Mouse (Mus musculus): ENCODE measurements around the gene Bnip1.

Gene Bnip1

DNA sequence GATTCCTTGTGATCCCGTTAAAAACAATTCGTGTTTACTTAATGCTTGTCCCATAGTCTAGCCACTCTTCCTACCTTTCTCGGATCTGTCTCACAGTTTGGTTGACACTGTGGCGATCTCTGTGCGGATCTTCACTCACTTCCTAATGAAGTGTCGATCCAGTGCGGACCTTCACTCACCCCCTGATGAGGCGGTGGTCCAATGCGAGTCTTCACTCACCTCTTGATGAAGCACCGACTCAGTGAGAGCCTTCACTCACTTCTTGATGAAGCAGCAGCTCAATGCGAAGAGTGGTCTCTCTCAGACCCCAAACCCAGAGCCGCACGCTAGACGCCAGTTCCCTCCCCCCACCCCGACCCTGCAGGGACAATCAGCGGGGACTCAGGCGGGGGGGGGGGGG is 45.3 kb downstream of the Bnip1 start:
- Histone ChIP-seq H3K27me3 (ENCODE audit: control insufficient read depth, insufficient read depth, low read length, poor library complexity, severe bottlenecking) (peaks cover 2% of the 10 kb centered on the region; the same call in 1 of the 2 replicates), H3K36me3 (ENCODE audit: control insufficient read depth, insufficient read depth, low read length, poor library complexity, severe bottlenecking) (no peaks in the 10 kb centered on the region)
- DNase-seq (ENCODE audit: low read depth, low spot score), result no peak

DNA sequence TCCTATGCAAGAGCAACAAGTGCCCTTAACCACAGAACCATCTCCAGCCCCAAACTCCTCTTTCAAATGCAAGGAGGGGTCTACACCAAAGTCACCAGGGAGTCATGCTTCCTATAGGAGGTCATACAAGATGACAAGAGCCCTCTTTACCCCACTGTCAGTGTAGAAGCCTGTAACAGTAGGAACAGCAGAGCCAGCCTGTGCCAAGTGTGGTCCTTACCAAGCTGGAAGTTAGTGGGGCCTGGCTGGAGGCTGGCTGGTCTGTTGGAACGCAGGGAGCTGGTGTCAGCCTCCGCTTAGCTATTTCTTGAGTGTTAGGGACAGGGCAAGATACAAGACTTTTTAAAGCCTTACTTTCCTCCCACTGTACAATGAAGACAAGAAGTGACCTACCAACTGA is 52.9 kb downstream of the Bnip1 start:
- Histone ChIP-seq H3K27me3 (ENCODE audit: control insufficient read depth, insufficient read depth, low read length, poor library complexity, severe bottlenecking) (no peaks in the 10 kb centered on the region; the same call in 1 of the 2 replicates), H3K36me3 (ENCODE audit: control insufficient read depth, insufficient read depth, low read length, poor library complexity, severe bottlenecking) (no peaks in the 10 kb centered on the region)
- no peak for DNase-seq (ENCODE audit: low read depth, low spot score)

- DNase-seq (ENCODE audit: low read depth, low spot score), result no peak
- H3K36me3 ChIP-seq (ENCODE audit: control insufficient read depth, insufficient read depth, low read length, poor library complexity, severe bottlenecking), result no peaks in the 10 kb centered on the region
- H3K27me3 ChIP-seq (ENCODE audit: control insufficient read depth, insufficient read depth, low read length, poor library complexity, severe bottlenecking), result no peaks in the 10 kb centered on the region; the same call in 1 of the 2 replicates
Observed at GRCm38 (mm10) chr17:26834302-26834965, 53.6 kb downstream of the Bnip1 start.

- Histone ChIP-seq H3K27me3 (ENCODE audit: control insufficient read depth, insufficient read depth, low read length, poor library complexity, severe bottlenecking) (no peaks in the 10 kb centered on the region; the same call in 1 of the 2 replicates), H3K36me3 (ENCODE audit: control insufficient read depth, insufficient read depth, low read length, poor library complexity, severe bottlenecking) (no peaks in the 10 kb centered on the region)
- no peak for DNase-seq (ENCODE audit: low read depth, low spot score)
Observed at GRCm38 (mm10) chr17:26834966-26835755, 54.3 kb downstream of the Bnip1 start.

DNA sequence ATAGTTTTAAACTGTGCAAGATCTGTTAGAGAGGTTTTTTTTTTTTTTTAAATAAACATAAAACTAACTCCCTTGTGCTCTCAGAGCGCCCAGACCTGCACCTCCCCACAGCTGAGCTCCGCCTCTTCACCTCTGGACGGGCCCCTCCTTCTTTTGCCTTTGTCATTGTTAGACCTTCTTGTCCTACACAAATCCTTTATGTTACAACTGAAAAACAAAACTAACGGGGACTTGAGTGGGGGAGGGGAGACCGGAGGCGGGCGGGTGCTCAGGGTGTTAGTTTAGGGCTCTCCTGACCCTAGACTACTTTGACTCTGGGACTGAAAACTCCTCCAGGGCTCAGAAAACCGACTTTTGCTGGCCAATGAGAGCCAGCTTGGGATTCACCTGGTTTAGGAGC is 55.1 kb downstream of the Bnip1 start:
- DNase-seq (ENCODE audit: low read depth, low spot score), result no peak
- no peaks in the 10 kb centered on the region for H3K36me3 ChIP-seq (ENCODE audit: control insufficient read depth, insufficient read depth, low read length, poor library complexity, severe bottlenecking)
- H3K27me3 ChIP-seq (ENCODE audit: control insufficient read depth, insufficient read depth, low read length, poor library complexity, severe bottlenecking), result no peaks in the 10 kb centered on the region; the same call in 1 of the 2 replicates

DNA sequence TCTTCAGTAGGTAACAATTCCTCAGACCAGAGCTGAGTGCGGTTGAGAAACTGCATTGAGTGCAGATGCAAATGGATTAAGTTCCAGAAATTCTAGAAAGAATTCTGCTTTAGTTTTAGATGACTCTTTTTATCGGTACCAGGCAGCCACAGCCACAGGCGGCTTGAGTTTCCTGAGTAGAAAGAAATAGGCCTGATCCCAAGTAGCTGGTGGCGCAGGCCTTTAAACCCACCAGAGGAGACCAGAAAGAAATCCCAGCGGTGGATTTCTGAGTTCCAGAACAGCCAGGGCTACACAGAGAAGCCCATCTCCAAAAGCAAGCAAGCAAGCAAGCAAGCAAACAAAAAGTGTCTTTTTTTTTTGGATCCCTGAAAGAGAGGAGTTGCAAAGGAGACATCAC is 55.5 kb downstream of the Bnip1 start:
- no peaks in the 10 kb centered on the region; the same call in 1 of the 2 replicates for H3K27me3 ChIP-seq (ENCODE audit: control insufficient read depth, insufficient read depth, low read length, poor library complexity, severe bottlenecking)
- no peaks in the 10 kb centered on the region for H3K36me3 ChIP-seq (ENCODE audit: control insufficient read depth, insufficient read depth, low read length, poor library complexity, severe bottlenecking)
- DNase-seq (ENCODE audit: low read depth, low spot score), result no peak

GRCm38 (mm10) chr17:26836786-26837545 is 56.1 kb downstream of the Bnip1 start:
- DNase-seq (ENCODE audit: low read depth, low spot score), result peak; percentile 30
- no peaks in the 10 kb centered on the region for H3K36me3 ChIP-seq (ENCODE audit: control insufficient read depth, insufficient read depth, low read length, poor library complexity, severe bottlenecking)
- H3K27me3 ChIP-seq (ENCODE audit: control insufficient read depth, insufficient read depth, low read length, poor library complexity, severe bottlenecking), result no peaks in the 10 kb centered on the region; the same call in 1 of the 2 replicates

DNA sequence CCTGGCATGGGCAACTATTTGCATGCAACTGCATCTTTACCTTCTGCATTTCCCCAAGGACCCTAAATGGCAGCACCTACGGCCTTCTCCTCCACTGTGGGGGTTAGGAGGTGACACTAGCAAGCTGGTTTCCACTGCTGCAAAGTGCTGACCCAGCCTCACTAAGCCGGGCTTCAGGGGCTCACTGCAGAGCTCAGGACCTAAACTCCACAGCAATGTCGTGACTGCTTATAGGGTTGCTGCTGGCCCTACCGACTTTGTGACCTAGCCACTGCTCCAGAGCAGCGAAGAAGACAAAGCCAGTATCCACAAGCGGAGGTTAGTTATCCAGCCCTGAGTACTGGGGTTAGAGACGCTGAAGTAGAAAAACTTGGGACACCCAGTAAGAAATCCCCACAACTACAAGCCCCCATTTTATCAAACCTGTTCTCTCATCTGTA is 56.7 kb downstream of the Bnip1 start:
- DNase-seq (ENCODE audit: low read depth, low spot score), result no peak
- Histone ChIP-seq H3K36me3 (ENCODE audit: control insufficient read depth, insufficient read depth, low read length, poor library complexity, severe bottlenecking) (no peaks in the 10 kb centered on the region), H3K27me3 (ENCODE audit: control insufficient read depth, insufficient read depth, low read length, poor library complexity, severe bottlenecking) (no peaks in the 10 kb centered on the region)

DNA sequence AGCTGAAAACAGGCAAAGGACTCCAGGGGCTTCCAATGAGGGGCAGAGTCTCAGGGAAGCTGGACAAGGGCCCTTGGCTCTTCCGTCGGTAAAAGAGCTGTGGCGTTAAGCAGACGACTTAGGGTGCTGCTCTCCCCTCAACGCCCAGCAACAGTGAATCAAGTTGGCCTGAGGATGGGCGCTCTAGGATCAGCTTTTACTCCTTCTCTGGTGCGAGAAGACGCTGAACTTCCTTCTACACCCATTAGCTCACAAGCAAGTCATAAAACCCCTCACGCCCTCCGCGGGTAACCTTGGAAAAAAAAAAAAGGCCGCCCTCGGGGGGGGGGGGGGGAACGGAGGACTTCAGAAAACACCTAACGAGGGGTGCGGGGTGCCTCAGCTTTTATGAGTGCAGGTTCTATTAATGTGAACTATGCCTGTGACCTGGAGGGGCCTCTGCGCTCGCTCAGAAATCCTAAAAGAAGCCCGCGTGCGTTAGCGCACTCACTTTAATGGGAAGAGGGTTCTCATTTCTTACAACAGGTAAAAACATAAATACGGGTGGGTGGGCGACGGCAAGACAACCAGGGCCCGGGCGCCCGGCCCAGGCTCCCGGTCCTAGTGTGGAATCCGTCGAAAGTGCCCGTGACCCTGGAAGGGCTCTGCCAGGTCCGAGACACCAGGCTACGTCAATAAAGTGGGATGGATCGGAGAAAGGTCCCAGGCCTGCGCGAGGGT is 57.5 kb downstream of the Bnip1 start:
- DNase-seq (ENCODE audit: low read depth, low spot score), result peak; percentile 15
- Histone ChIP-seq H3K36me3 (ENCODE audit: control insufficient read depth, insufficient read depth, low read length, poor library complexity, severe bottlenecking) (no peaks in the 10 kb centered on the region), H3K27me3 (ENCODE audit: control insufficient read depth, insufficient read depth, low read length, poor library complexity, severe bottlenecking) (no peaks in the 10 kb centered on the region)

GRCm38 (mm10) chr17:26838911-26839717 is 58.2 kb downstream of the Bnip1 start:
- Histone ChIP-seq H3K27me3 (ENCODE audit: control insufficient read depth, insufficient read depth, low read length, poor library complexity, severe bottlenecking) (no peaks in the 10 kb centered on the region), H3K36me3 (ENCODE audit: control insufficient read depth, insufficient read depth, low read length, poor library complexity, severe bottlenecking) (no peaks in the 10 kb centered on the region)
- DNase-seq (ENCODE audit: low read depth, low spot score), result peak; percentile 39

DNA sequence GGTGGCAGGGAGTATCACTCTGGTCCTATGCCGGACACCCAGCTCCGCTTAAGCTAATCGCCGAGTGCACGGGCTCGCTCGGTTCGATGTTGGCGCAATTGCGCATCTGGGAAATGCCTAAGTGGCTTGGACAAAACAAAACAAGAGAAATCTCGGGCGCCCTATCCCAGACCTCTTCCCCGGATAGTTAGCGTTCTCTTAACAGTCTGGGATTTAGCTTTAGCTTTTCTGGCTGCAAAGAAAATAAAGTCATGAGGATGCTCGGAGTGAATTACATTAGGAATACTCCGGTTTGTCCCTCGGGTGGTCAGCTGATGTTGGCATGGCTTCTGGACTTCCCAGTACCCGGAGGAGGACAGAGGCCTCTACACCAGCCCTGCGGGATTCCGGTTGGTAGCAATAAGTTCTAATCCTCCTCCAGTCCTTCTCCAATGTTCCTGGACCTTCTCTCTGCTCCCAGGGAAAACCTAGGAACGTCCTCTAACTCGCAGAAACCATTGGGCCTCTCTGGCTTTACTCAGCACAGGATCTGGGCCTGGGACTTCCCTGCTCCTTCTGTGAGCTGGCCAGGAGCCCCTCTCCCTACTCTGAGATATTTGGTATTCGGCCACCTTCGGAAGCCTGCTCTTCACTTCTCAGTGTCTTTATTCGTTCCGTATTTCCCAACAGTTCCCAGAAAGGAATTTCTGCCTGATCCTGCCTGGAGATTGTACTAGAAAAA is 59.0 kb downstream of the Bnip1 start:
- Histone ChIP-seq H3K27me3 (ENCODE audit: control insufficient read depth, insufficient read depth, low read length, poor library complexity, severe bottlenecking) (no peaks in the 10 kb centered on the region), H3K36me3 (ENCODE audit: control insufficient read depth, insufficient read depth, low read length, poor library complexity, severe bottlenecking) (no peaks in the 10 kb centered on the region)
- DNase-seq (ENCODE audit: low read depth, low spot score), result no peak

- DNase-seq (ENCODE audit: low read depth, low spot score), result no peak
- Histone ChIP-seq H3K27me3 (ENCODE audit: control insufficient read depth, insufficient read depth, low read length, poor library complexity, severe bottlenecking) (no peaks in the 10 kb centered on the region), H3K36me3 (ENCODE audit: control insufficient read depth, insufficient read depth, low read length, poor library complexity, severe bottlenecking) (no peaks in the 10 kb centered on the region)
Observed at GRCm38 (mm10) chr17:26840439-26840780, 59.5 kb downstream of the Bnip1 start.

DNA sequence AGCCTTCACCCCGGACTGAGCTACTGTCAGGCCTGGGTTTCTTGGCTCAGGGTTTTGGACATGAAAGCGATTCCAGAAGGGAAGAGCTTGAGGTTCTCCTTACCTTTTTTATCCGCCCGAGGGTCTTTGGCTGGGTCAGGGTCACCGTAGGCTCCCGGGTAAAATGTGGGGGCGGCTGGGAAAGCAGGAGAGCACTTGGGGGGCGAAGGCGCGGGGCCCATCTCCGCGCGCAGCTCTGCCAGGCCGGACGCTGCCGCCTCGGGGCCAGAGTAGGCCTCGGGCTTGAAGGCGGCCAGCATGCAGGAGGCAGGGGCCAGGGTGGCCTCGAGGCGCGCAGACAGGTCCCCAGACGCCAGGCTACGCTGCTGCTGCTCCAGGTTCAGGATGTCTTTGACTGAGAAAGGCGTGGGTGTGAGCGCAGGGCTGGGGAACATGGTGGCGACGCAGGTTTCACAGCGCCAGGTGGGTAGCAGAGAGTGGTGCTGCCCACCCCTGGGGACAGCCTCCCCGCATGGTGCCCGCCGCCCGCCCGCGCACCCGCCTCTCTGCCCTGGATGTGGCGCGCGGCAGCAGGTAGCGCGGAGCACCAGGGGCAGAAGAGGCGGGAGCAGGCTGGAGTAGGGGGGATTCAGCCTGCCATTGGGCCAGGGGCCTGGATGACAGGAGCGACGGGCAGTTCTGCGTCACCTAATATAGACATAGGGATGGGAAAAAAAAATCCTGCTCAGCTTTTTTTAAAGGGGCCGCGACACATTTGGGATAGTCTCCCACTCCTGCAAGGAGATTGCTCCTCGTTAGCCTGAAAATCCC is 60.3 kb downstream of the Bnip1 start:
- no peak for DNase-seq (ENCODE audit: low read depth, low spot score)
- no peaks in the 10 kb centered on the region for H3K36me3 ChIP-seq (ENCODE audit: control insufficient read depth, insufficient read depth, low read length, poor library complexity, severe bottlenecking)
- no peaks in the 10 kb centered on the region for H3K27me3 ChIP-seq (ENCODE audit: control insufficient read depth, insufficient read depth, low read length, poor library complexity, severe bottlenecking)

Data from splenic B cell, adult 2 months (primary cell).